Mouse (Mus musculus) CH12.LX (cell line): ENCODE data around the gene Coa4. TPM values are rescaled to one million over a fixed set of nuclear protein-coding genes. Genes with fewer than 3 reads are reported as not detected.

Experiments
- DNase-seq: peaks from one replicate; pipeline ENCODE4 v3.0.0-alpha.2; 2013; ENCODE audit errors: extremely low read depth
- H3K27ac ChIP-seq: 2 replicates; pipeline ENCODE4 v1.5.1; 2012; ENCODE audit warnings: low read depth, mild to moderate bottlenecking, control low read depth, moderate library complexity; ENCODE audit not compliant: insufficient read depth
- H3K27me3 ChIP-seq: replicated peaks from 2 replicates; pipeline ENCODE3; 2012; ENCODE audit warnings: inconsistent platforms
- H3K36me3 ChIP-seq, 2 experiments: replicated peaks in 1 of 2; 2 replicates each; pipeline versions ENCODE3 to v1.6.1; 2012; ENCODE audit warnings: inconsistent platforms in 1 of 2, low read length in 1 of 2, mild to moderate bottlenecking in 1 of 2, mixed read lengths in 1 of 2, moderate library complexity in 1 of 2; ENCODE audit not compliant: control insufficient read depth in 1 of 2, insufficient read depth in 1 of 2
- H3K4me1 ChIP-seq, 2 experiments: 2 replicates each; pipeline ENCODE4 v1.6.1; 2012; ENCODE audit warnings: inconsistent platforms in 1 of 2, moderate library complexity in 1 of 2; ENCODE audit not compliant: insufficient read depth in 2 of 2, control insufficient read depth in 1 of 2
- H3K4me2 ChIP-seq: 2 replicates; pipeline ENCODE4 v1.6.1; 2012; ENCODE audit warnings: low read depth, mild to moderate bottlenecking, control low read depth; ENCODE audit not compliant: poor library complexity, insufficient read depth, severe bottlenecking
- H3K4me3 ChIP-seq, 3 experiments: fragments of 150-350 bp in 1 of 3; sonication (generic) in 1 of 3; replicated peaks in 1 of 3; 2 replicates each; pipeline versions ENCODE3 to v1.5.1; 2011 to 2012; ENCODE audit warnings: low read depth in 2 of 3, low read length in 2 of 3, mild to moderate bottlenecking in 2 of 3, moderate library complexity in 2 of 3, control low read depth in 1 of 3, improper control_type of control experiment in 1 of 3, inconsistent platforms in 1 of 3, mixed read lengths in 1 of 3; ENCODE audit not compliant: poor library complexity in 1 of 3
- H3K79me2 ChIP-seq: replicated peaks from 2 replicates; pipeline ENCODE4 v1.6.1; 2012; ENCODE audit warnings: mild to moderate bottlenecking, moderate library complexity; ENCODE audit not compliant: control insufficient read depth, poor library complexity, insufficient read depth, severe bottlenecking; ENCODE audit errors: extremely low read depth
- H3K9ac ChIP-seq: 2 replicates; pipeline ENCODE4 v1.6.1; 2012; ENCODE audit warnings: low read depth, mild to moderate bottlenecking, control low read depth, moderate library complexity; ENCODE audit not compliant: insufficient read depth
- H3K9me3 ChIP-seq: replicated peaks from 2 replicates; pipeline ENCODE3; 2012; ENCODE audit warnings: low read length, inconsistent platforms, mixed read lengths
- CHD2 ChIP-seq: IDR thresholded peaks from 2 replicates; pipeline ENCODE4 v1.6.1; 2011; ENCODE audit warnings: low read length, improper control_type of control experiment
- ELF1 ChIP-seq: IDR thresholded peaks from 2 replicates; pipeline ENCODE4 v1.6.1; 2014; ENCODE audit warnings: low read depth, mild to moderate bottlenecking, inconsistent platforms, low read length, improper control_type of control experiment
- EP300 ChIP-seq: IDR thresholded peaks from 2 replicates; pipeline ENCODE4 v1.6.1; 2011; ENCODE audit warnings: low read length, improper control_type of control experiment
- IRF4 ChIP-seq: IDR thresholded peaks from 2 replicates; pipeline ENCODE4 v1.6.1; 2014; ENCODE audit warnings: low read depth, mild to moderate bottlenecking, inconsistent platforms, low read length, improper control_type of control experiment
- JUND ChIP-seq: conservative IDR thresholded peaks from 2 replicates; pipeline ENCODE4 v1.6.1; 2011; ENCODE audit warnings: low read depth, low read length, improper control_type of control experiment
- KAT2A ChIP-seq: IDR thresholded peaks from 2 replicates; pipeline ENCODE4 v1.6.1; 2012; ENCODE audit warnings: low read length, improper control_type of control experiment, inconsistent platforms; ENCODE audit not compliant: insufficient replicate concordance
- MAZ ChIP-seq: IDR thresholded peaks from 2 replicates; pipeline ENCODE4 v1.6.1; 2012; ENCODE audit warnings: low read depth, mild to moderate bottlenecking, inconsistent platforms, low read length, improper control_type of control experiment, moderate library complexity
- NELFE ChIP-seq: IDR thresholded peaks from 2 replicates; pipeline ENCODE4 v1.6.1; 2011; ENCODE audit warnings: low read depth, low read length, improper control_type of control experiment
- PAX5 ChIP-seq: IDR thresholded peaks from 2 replicates; pipeline ENCODE4 v1.6.1; 2012; ENCODE audit warnings: low read length, inconsistent platforms, mixed read lengths
- POLR2AphosphoS2 ChIP-seq: IDR thresholded peaks from 2 replicates; pipeline ENCODE4 v1.6.1; 2011; ENCODE audit warnings: low read depth, low read length, improper control_type of control experiment
- RAD21 ChIP-seq: IDR thresholded peaks from 2 replicates; pipeline ENCODE4 v1.6.1; 2011; ENCODE audit warnings: low read depth, mild to moderate bottlenecking, low read length, improper control_type of control experiment, moderate library complexity
- TCF12 ChIP-seq: IDR thresholded peaks from 2 replicates; pipeline ENCODE4 v1.6.1; 2014; ENCODE audit warnings: low read depth, mild to moderate bottlenecking, inconsistent platforms, low read length, improper control_type of control experiment
- UBTF ChIP-seq: IDR thresholded peaks from 2 replicates; pipeline ENCODE4 v1.6.1; 2012; ENCODE audit warnings: low read depth, mild to moderate bottlenecking, inconsistent platforms, low read length, improper control_type of control experiment, moderate library complexity
- ZC3H11A ChIP-seq: IDR thresholded peaks from 2 replicates; pipeline ENCODE4 v1.6.1; 2012; ENCODE audit warnings: low read depth, mild to moderate bottlenecking, inconsistent platforms, low read length, improper control_type of control experiment
- dilution Hi-C: fragments of 300-500 bp; cut with MboI; formaldehyde crosslinking; loops from 2 replicates; pipeline ENCODE4 v1.14.3; 2020; ENCODE audit warnings: low sequenced_read_pairs; ENCODE audit not compliant: extremely low pct_unique_long_range_greater_than_20kb, extremely low pct_ligation_motif_present
- in situ Hi-C: fragments of 300-500 bp; cut with MboI; formaldehyde crosslinking; loops from 3 replicates; pipeline ENCODE4 v1.14.3; 2019; ENCODE audit warnings: low sequenced_read_pairs, low pct_ligation_motif_present, low pct_unique_long_range_greater_than_20kb, mixed read lengths
- polyA plus RNA-seq: library from polyadenylated mRNA; unstranded; fragments of >175 nt; gene quantifications from 2 replicates; pipeline ENCODE4 v1.2.1, GENCODE M21; 2012; ENCODE audit warnings: low read depth; ENCODE audit not compliant: insufficient read length
- total RNA-seq, 2 experiments: library from RNA; depleted of rRNA; stranded (reverse); fragments of 300-350 nt in 1 of 2; fragments of >200 nt in 1 of 2; gene quantifications; 2 replicates each; pipeline ENCODE4 v1.2.3; 2012 to 2014

The Coa4 gene
- total and polyA plus RNA-seq, 3 experiments, result 22.9 to 24.1 (median 24.1) TPM

- TF ChIP-seq UBTF, result 0 out of 2 replicates have a peak, but pooled peaks have one; percentile 66
- no peak for TF ChIP-seq RAD21
- TF ChIP-seq ELF1, result peak; percentile 18; the same call in 1 of the 2 replicates
- peak; percentile 36 for TF ChIP-seq CHD2
- no peak for TF ChIP-seq PAX5
- 0 out of 2 replicates have a peak, but pooled peaks have one; percentile 4 for TF ChIP-seq KAT2A
- TF ChIP-seq MAZ, result peak; percentile 39
These were observed 32.0 kb upstream of the Coa4 start (continued) for GRCm38 (mm10) chr7:100504740-100505487.

- H3K9ac ChIP-seq, result no peak overlapping the region
- no peak for DNase-seq
- no peaks in the 10 kb centered on the region for H3K27me3 ChIP-seq
- peaks cover 2 to 60% of the 10 kb centered on the region in 2 experiments for H3K36me3 ChIP-seq
- peak overlapping the region; percentile 68 for H3K27ac ChIP-seq
- no peaks in the 10 kb centered on the region for H3K9me3 ChIP-seq
- H3K4me2 ChIP-seq, result 0 out of 2 replicates have a peak overlapping the region, but pooled peaks have one; percentile 14
- dilution Hi-C loops, result no loop called here
- TF ChIP-seq TCF12 (0 out of 2 replicates have a peak, but pooled peaks have one; percentile 8), JUND (no peak), NELFE (no peak), PAX5 (no peak), POLR2AphosphoS2 (no peak)
- TF ChIP-seq, all 38 proteins: peak for 1
- in situ Hi-C loops, result no loop called here
- H3K79me2 ChIP-seq, result no peaks in the 10 kb centered on the region
- peaks cover 28 to 85% of the 10 kb centered on the region in 2 experiments for H3K4me1 ChIP-seq
- no peak overlapping the region for H3K4me3 ChIP-seq
These were observed 30.4 kb upstream of the Coa4 start for GRCm38 (mm10) chr7:100506494-100506893.

GRCm38 (mm10) chr7:100508670-100509069 is 28.2 kb upstream of the Coa4 start:
- H3K4me1 ChIP-seq, result peaks cover 25 to 73% of the 10 kb centered on the region in 2 experiments
- no peak overlapping the region for H3K27ac ChIP-seq
- H3K27me3 ChIP-seq, result no peaks in the 10 kb centered on the region
- in situ Hi-C loops (no loop called here), dilution Hi-C loops (no loop called here)
- H3K79me2 ChIP-seq, result no peaks in the 10 kb centered on the region
- no peak overlapping the region; the same call in 1 of the 2 replicates for H3K9ac ChIP-seq
- peaks cover 2 to 46% of the 10 kb centered on the region in 2 experiments for H3K36me3 ChIP-seq
- no peak overlapping the region for H3K4me3 ChIP-seq
- TF ChIP-seq IRF4, result peak; percentile 46; the same call in 1 of the 2 replicates
- peak; percentile 51 for TF ChIP-seq EP300
- TF ChIP-seq ZC3H11A, result no peak
- peak; percentile 61 for DNase-seq
- H3K4me2 ChIP-seq, result no peak overlapping the region
- H3K9me3 ChIP-seq, result no peaks in the 10 kb centered on the region
